Mouse (Mus musculus) kidney, postnatal 0 days (tissue): ENCODE measurements around the gene Alg11. TPM values are rescaled to one million over a fixed set of nuclear protein-coding genes. Genes with fewer than 3 reads are reported as not detected.

Experiments
- ATAC-seq: fragments of 200-750 bp; cut with Nextera tagmentation; replicated peaks from 2 replicates; pipeline ENCODE4 v1.8.0; 2017; ENCODE audit warnings: low read depth, moderate number of reproducible peaks, moderate TSS enrichment, moderate library complexity; ENCODE audit not compliant: low FRiP score
- DNase-seq: peaks from one replicate; pipeline ENCODE4 v3.0.0-alpha.2; 2016; ENCODE audit warnings: low spot score
- H3K27ac ChIP-seq: fragments of 300-500 bp; sonication (generic); 2 replicates; pipeline ENCODE4 v1.5.1; 2014; ENCODE audit warnings: mild to moderate bottlenecking
- H3K27me3 ChIP-seq: fragments of 300-500 bp; sonication (generic); 2 replicates; pipeline ENCODE4 v1.6.1; 2014; ENCODE audit warnings: low read length, mixed read lengths; ENCODE audit not compliant: insufficient read depth
- H3K36me3 ChIP-seq: fragments of 300-500 bp; sonication (generic); 2 replicates; pipeline ENCODE4 v1.6.1; 2014; ENCODE audit warnings: low read length, mixed read lengths; ENCODE audit not compliant: insufficient read depth
- H3K4me1 ChIP-seq: fragments of 300-500 bp; sonication (generic); replicated peaks from 2 replicates; pipeline ENCODE4 v1.6.1; 2014; ENCODE audit warnings: antibody characterized with exemption, low read length, mixed read lengths; ENCODE audit not compliant: insufficient read depth
- H3K4me2 ChIP-seq: fragments of 300-500 bp; sonication (generic); 2 replicates; pipeline ENCODE4 v1.6.1; 2014; ENCODE audit warnings: mild to moderate bottlenecking, low read length, moderate library complexity, mixed read lengths
- H3K4me3 ChIP-seq: fragments of 300-500 bp; sonication (generic); replicated peaks from 2 replicates; pipeline ENCODE4 v1.5.1; 2014; ENCODE audit warnings: low read depth, low read length
- H3K9ac ChIP-seq: fragments of 300-500 bp; sonication (generic); 2 replicates; pipeline ENCODE4 v1.6.1; 2014; ENCODE audit warnings: low read depth, low read length
- H3K9me3 ChIP-seq: fragments of 300-500 bp; sonication (generic); replicated peaks from 2 replicates; pipeline ENCODE4 v1.6.1; 2016; ENCODE audit warnings: low read length, inconsistent platforms, mixed read lengths
- CTCF ChIP-seq: IDR thresholded peaks from 2 replicates; pipeline ENCODE4 v1.5.1; 2016; ENCODE audit warnings: antibody characterized with exemption, low read depth, mild to moderate bottlenecking, moderate library complexity
- WGBS: fragments of 180-500 bp; shearing (Covaris S2); extraction: QIAGEN DNeasy Blood & Tissue Kit; methylation state at CpG from one replicate; pipeline ENCODE4 v1.1.7; 2014; 5-methylcytosine and 5-hydroxymethylcytosine counted together
- polyA plus RNA-seq: library from polyadenylated mRNA; unstranded; fragments of >200 nt; fragmentation: Nextera tagmentation; extraction: Ambion mirVana; gene quantifications from 2 replicates; pipeline ENCODE4 v1.2.1, GENCODE M21; 2015

Gene Alg11
- polyA plus RNA-seq, 1 experiment from 2014 or later: 23.5 TPM

DNA sequence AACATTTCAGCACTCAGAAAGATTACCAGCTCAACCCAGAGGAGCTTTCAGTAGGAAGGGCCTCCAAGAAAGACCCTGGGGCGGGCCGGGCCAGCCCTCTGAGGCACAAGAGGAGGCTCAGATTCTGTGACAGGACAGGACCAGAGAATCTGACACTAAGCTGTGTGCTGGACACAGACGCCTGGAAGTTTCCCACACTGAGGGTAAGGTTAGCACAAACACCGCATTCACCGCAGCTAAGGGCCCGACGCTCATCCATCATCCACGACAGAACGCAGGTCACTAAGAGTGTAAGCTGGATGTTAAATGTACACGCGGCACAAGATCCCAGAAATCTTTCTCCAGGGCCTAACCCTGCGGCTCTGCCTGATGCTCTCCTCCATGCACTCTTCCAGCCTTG is 16.8 kb upstream of the Alg11 start:
- Histone ChIP-seq H3K36me3 (no peaks in the 10 kb centered on the region), H3K4me3 (no peak overlapping the region), H3K4me2 (no peak overlapping the region), H3K9me3 (no peaks in the 10 kb centered on the region), H3K9ac (no peak overlapping the region), H3K27me3 (no peaks in the 10 kb centered on the region), H3K4me1 (no peaks in the 10 kb centered on the region), H3K27ac (no peak overlapping the region)
- ATAC-seq: no peak
- 28% methylated on average over 12 of the region's 12 CpGs for WGBS
- DNase-seq: no peak
- no peak for TF ChIP-seq CTCF

- 46% methylated on average over 2 of the region's 2 CpGs for WGBS
- DNase-seq: peak; percentile 65
Measured at GRCm38 (mm10) chr8:22047699-22048464, 12.6 kb upstream of the Alg11 start.

GRCm38 (mm10) chr8:22054674-22055491 is 5.6 kb upstream of the Alg11 start:
- H3K27ac ChIP-seq: no peak overlapping the region
- H3K4me2 ChIP-seq: no peak overlapping the region
- no peak overlapping the region for H3K4me3 ChIP-seq
- no peaks in the 10 kb centered on the region for H3K9me3 ChIP-seq
- DNase-seq (no peak), ATAC-seq (no peak)
- TF ChIP-seq CTCF: no peak
- no peak overlapping the region for H3K9ac ChIP-seq
- no peaks in the 10 kb centered on the region for H3K4me1 ChIP-seq
- 78% methylated on average over 12 of the region's 12 CpGs for WGBS
- H3K27me3 ChIP-seq: peaks cover 12% of the 10 kb centered on the region
- H3K36me3 ChIP-seq: no peaks in the 10 kb centered on the region

More at GRCm38 (mm10) chr8:22047699-22048464, 12.6 kb upstream of the Alg11 start:
- Histone ChIP-seq H3K4me1 (no peaks in the 10 kb centered on the region), H3K4me2 (no peak overlapping the region), H3K36me3 (no peaks in the 10 kb centered on the region), H3K9ac (no peak overlapping the region), H3K4me3 (no peak overlapping the region), H3K27me3 (no peaks in the 10 kb centered on the region), H3K9me3 (no peaks in the 10 kb centered on the region), H3K27ac (no peak overlapping the region)
- ATAC-seq: peak; percentile 52; the same call in 1 of the 2 replicates
- peak; percentile 76 for TF ChIP-seq CTCF

DNA sequence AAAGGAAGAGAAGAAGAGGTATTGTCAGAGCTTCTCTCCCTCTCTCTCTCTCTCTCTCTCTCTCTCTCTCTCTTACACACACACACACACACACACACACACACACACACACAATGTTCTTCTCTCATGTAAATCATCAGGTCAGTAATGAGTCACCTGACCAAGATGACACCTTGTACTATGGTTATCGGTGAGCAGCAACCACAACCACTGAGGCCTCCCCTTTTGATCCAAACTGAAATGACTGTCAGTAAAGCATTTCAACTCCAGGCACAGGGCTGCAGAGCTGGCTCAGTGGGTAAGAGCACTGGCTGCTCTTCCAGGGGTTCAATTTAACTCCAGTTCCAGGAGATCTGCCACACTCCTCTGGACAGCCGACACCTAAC is 5.0 kb upstream of the Alg11 start:
- no peak for DNase-seq
- no peaks in the 10 kb centered on the region for H3K4me1 ChIP-seq
- 84% methylated on average over 2 of the region's 2 CpGs for WGBS
- H3K27me3 ChIP-seq: peaks cover 12% of the 10 kb centered on the region
- H3K4me2 ChIP-seq: no peak overlapping the region
- no peak for ATAC-seq
- no peak for TF ChIP-seq CTCF
- H3K27ac ChIP-seq: no peak overlapping the region
- no peaks in the 10 kb centered on the region for H3K9me3 ChIP-seq
- H3K4me3 ChIP-seq: no peak overlapping the region
- H3K9ac ChIP-seq: no peak overlapping the region
- no peaks in the 10 kb centered on the region for H3K36me3 ChIP-seq

GRCm38 (mm10) chr8:22056850-22057249 is 3.7 kb upstream of the Alg11 start:
- Histone ChIP-seq H3K4me3 (no peak overlapping the region), H3K9me3 (no peaks in the 10 kb centered on the region), H3K4me1 (0 out of 2 replicates have a peak, but pooled peaks cover 4% of the 10 kb centered on the region), H3K9ac (no peak overlapping the region), H3K27me3 (peaks cover 12% of the 10 kb centered on the region), H3K4me2 (no peak overlapping the region), H3K36me3 (no peaks in the 10 kb centered on the region), H3K27ac (no peak overlapping the region)
- TF ChIP-seq CTCF: no peak
- DNase-seq (no peak), ATAC-seq (no peak)
- 58% methylated on average over 3 of the region's 3 CpGs for WGBS

GRCm38 (mm10) chr8:22058368-22058767 is 2.2 kb upstream of the Alg11 start:
- ATAC-seq: no peak
- Histone ChIP-seq H3K36me3 (no peaks in the 10 kb centered on the region), H3K27ac (no peak overlapping the region), H3K9ac (no peak overlapping the region), H3K4me3 (no peak overlapping the region), H3K9me3 (no peaks in the 10 kb centered on the region), H3K4me2 (no peak overlapping the region), H3K27me3 (peaks cover 12% of the 10 kb centered on the region), H3K4me1 (0 out of 2 replicates have a peak, but pooled peaks cover 4% of the 10 kb centered on the region)
- TF ChIP-seq CTCF: no peak
- 73% methylated on average over 9 of the region's 9 CpGs for WGBS
- DNase-seq: no peak
